Comparison of ENCODE assay signal across 11 mouse cellular contexts in the genomic region with DNA sequence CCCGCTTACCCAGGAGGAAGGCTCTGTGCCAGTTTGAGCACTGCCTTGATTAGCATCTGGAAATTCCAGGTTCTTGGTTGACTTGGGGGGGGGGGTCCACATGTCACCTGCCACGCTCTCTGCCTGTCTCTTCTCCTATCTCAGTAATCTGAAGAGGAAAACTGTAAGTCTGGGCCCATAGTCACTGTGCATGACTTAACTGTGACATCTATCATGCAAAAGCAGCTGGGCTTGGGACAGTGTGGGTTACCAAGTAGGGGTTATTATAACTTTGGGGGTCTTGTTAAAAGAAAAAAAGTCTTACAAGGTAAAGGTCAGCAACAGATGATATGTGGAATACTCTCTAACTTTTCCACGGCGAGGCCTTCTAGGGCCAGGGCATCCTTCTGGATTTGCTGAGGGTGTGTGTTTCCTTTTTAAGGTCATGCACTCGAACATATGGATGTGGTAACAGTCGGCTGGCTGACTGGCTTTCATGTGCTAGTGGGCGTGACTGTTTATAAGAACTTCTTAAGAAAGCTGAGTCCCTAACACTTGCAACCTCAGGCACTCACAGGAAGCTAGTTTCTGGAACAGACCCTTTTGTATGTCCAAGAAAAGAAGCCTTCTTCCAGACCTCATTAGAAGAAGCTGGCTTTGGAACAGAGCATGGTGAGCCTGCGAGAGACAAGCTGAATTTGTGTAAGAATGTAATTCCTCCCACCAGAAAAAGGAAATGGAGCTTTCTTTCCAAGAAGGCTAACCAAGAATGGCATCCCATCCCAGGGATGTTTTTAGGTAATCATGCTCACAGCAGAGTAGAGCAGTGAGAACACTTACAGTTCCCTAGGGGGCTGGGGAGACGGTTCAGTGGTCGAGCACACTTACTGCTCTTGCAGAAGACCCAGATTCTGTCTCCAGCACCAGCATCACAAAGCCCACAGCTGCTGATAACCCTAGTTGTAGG. TPM values are rescaled to one million over a fixed set of nuclear protein-coding genes. Genes with fewer than 3 reads are reported as not detected.
DNase-seq lines count a peak whose midpoint lies in the region; ATAC-seq and TF ChIP-seq lines count a peak whose summit lies in the region.
"Had no signal": no experiment of that assay in that cellular context is flagged by ENCODE, and none has a peak within 500 bp of the region (broad histone marks: within the 10 kb centered on the region; RNA-seq: fewer than 3 reads in every experiment).

No protein-coding gene starts in this region.

- no peak for TF ChIP-seq CTCF in gastrocnemius, adult 2 months (IDR thresholded peaks at IDR 0.05)

- peak; percentile 68 for DNase-seq in CD4-positive, CD25-positive, alpha-beta regulatory T cell, adult 2 months (ENCODE audit: low read depth, low spot score)
- peak; percentile 13 for DNase-seq in brain, adult 2 months (ENCODE audit: low read depth, low spot score)
- DNase-seq in splenic B cell, adult 2 months (ENCODE audit: low read depth, low spot score): peak; percentile 25
- DNase-seq in midbrain, embryonic 11.5 days (ENCODE audit: low spot score, missing footprints): no peak
- no peak for DNase-seq in gastrocnemius, adult 2 months
- DNase-seq: layer of hippocampus, postnatal 36 days; retina, postnatal 1 day had no signal

- intact Hi-C loops in gastrocnemius, adult 2 months (cut with DNase I): no loop called here

- H3K9ac ChIP-seq in limb, embryonic 13.5 days: no peak overlapping the region
- H3K9ac ChIP-seq in midbrain, embryonic 11.5 days (ENCODE audit: low read length): no peak overlapping the region
- no peak overlapping the region for H3K9ac ChIP-seq in kidney, embryonic 15.5 days
- H3K9ac ChIP-seq: hindbrain, embryonic 15.5 days had no signal

- peak overlapping the region; percentile 17; the same call in 1 of the 2 replicates for H3K27ac ChIP-seq in limb, embryonic 13.5 days
- no peak overlapping the region for H3K27ac ChIP-seq in midbrain, embryonic 11.5 days (ENCODE audit: low read depth, low read length)
- H3K27ac ChIP-seq in kidney, embryonic 15.5 days: no peak overlapping the region
- no peak overlapping the region for H3K27ac ChIP-seq in gastrocnemius, adult 2 months
- H3K27ac ChIP-seq: hindbrain, embryonic 15.5 days had no signal

- peaks cover 12% of the 10 kb centered on the region for H3K4me1 ChIP-seq in limb, embryonic 13.5 days
- no peaks in the 10 kb centered on the region for H3K4me1 ChIP-seq in midbrain, embryonic 11.5 days (ENCODE audit: control insufficient read depth, insufficient read depth, low read length)
- peaks cover 12% of the 10 kb centered on the region for H3K4me1 ChIP-seq in kidney, embryonic 15.5 days
- H3K4me1 ChIP-seq: hindbrain, embryonic 15.5 days had no signal

- no peaks in the 10 kb centered on the region for H3K27me3 ChIP-seq in limb, embryonic 13.5 days
- peaks cover 1% of the 10 kb centered on the region; the same call in 1 of the 2 replicates for H3K27me3 ChIP-seq in splenic B cell, adult 2 months (ENCODE audit: control insufficient read depth, insufficient read depth, low read length, poor library complexity, severe bottlenecking)
- H3K27me3 ChIP-seq in midbrain, embryonic 11.5 days (ENCODE audit: control insufficient read depth, insufficient read depth, low read length): no peaks in the 10 kb centered on the region
- peaks cover 8% of the 10 kb centered on the region; the same call in 1 of the 2 replicates for H3K27me3 ChIP-seq in kidney, embryonic 15.5 days
- H3K27me3 ChIP-seq: hindbrain, embryonic 15.5 days; Patski had no signal

- H3K4me3 ChIP-seq in limb, embryonic 13.5 days: no peak overlapping the region
- no peak overlapping the region for H3K4me3 ChIP-seq in midbrain, embryonic 11.5 days (ENCODE audit: low read depth, low read length)
- H3K4me3 ChIP-seq in kidney, embryonic 15.5 days (replicated peaks): no peak overlapping the region
- no peak overlapping the region for H3K4me3 ChIP-seq in gastrocnemius, adult 2 months
- H3K4me3 ChIP-seq: hindbrain, embryonic 15.5 days had no signal

- no peaks in the 10 kb centered on the region for H3K9me3 ChIP-seq in limb, embryonic 13.5 days
- no peaks in the 10 kb centered on the region for H3K9me3 ChIP-seq in midbrain, embryonic 11.5 days (ENCODE audit: control insufficient read depth, low read length)
- no peaks in the 10 kb centered on the region for H3K9me3 ChIP-seq in kidney, embryonic 15.5 days (replicated peaks)
- H3K9me3 ChIP-seq: hindbrain, embryonic 15.5 days had no signal

- H3K4me2 ChIP-seq in limb, embryonic 13.5 days (replicated peaks): no peak overlapping the region
- no peak overlapping the region for H3K4me2 ChIP-seq in midbrain, embryonic 11.5 days
- H3K4me2 ChIP-seq in kidney, embryonic 15.5 days: no peak overlapping the region
- H3K4me2 ChIP-seq: hindbrain, embryonic 15.5 days had no signal

- no peaks in the 10 kb centered on the region for H3K36me3 ChIP-seq in limb, embryonic 13.5 days
- no peaks in the 10 kb centered on the region for H3K36me3 ChIP-seq in splenic B cell, adult 2 months (ENCODE audit: control insufficient read depth, insufficient read depth, low read length, poor library complexity, severe bottlenecking)
- no peaks in the 10 kb centered on the region for H3K36me3 ChIP-seq in midbrain, embryonic 11.5 days (ENCODE audit: control insufficient read depth, insufficient read depth, low read length)
- no peaks in the 10 kb centered on the region for H3K36me3 ChIP-seq in kidney, embryonic 15.5 days
- H3K36me3 ChIP-seq: hindbrain, embryonic 15.5 days had no signal

- WGBS in limb, embryonic 13.5 days: 35% methylated on average over 10 of the region's 10 CpGs
- WGBS in midbrain, embryonic 11.5 days: 61% methylated on average over 10 of the region's 10 CpGs
- 38% methylated on average over 10 of the region's 10 CpGs for WGBS in kidney, embryonic 15.5 days

- peak; percentile 54 for ATAC-seq in limb, embryonic 13.5 days (ENCODE audit: low FRiP score, low read depth)
- no peak for ATAC-seq in midbrain, embryonic 11.5 days (ENCODE audit: low FRiP score)
- ATAC-seq in kidney, embryonic 15.5 days (replicated peaks; ENCODE audit: low FRiP score): no peak
- ATAC-seq: Patski had no signal

RNA-seq across cellular contexts. Expression of gene Lpp, which starts 53.7 kb away (rescaled TPM):
- polyA plus RNA-seq in limb, embryonic 13.5 days (2015; fragmentation: Nextera tagmentation; extraction: Ambion mirVana): 52.6 and 56.0 TPM in 2 replicates
- 14.4 and 15.7 TPM in 2 replicates for polyA plus RNA-seq in midbrain, embryonic 11.5 days (2014; fragmentation: Nextera tagmentation; extraction: Ambion mirVana)
- polyA plus RNA-seq in kidney, embryonic 15.5 days (2015; fragmentation: Nextera tagmentation; extraction: Ambion mirVana): 50.8 and 58.6 TPM in 2 replicates
- 10 to 100 TPM; 17.7 to 18.0 TPM for total RNA-seq in gastrocnemius, adult 2 months (2021)

Comparison
In these comparisons a context has a peak if more than half of its experiments do, and no peak if none do; other contexts are left out.
1. DNase-seq: peak in CD4-positive, CD25-positive, alpha-beta regulatory T cell, adult 2 months (single experiment), brain, adult 2 months (single experiment) and splenic B cell, adult 2 months (single experiment); none in midbrain, embryonic 11.5 days (single experiment) and gastrocnemius, adult 2 months (single experiment).